Mouse (Mus musculus): ENCODE measurements around the gene Rsu1.

Rsu1 gene

DNA sequence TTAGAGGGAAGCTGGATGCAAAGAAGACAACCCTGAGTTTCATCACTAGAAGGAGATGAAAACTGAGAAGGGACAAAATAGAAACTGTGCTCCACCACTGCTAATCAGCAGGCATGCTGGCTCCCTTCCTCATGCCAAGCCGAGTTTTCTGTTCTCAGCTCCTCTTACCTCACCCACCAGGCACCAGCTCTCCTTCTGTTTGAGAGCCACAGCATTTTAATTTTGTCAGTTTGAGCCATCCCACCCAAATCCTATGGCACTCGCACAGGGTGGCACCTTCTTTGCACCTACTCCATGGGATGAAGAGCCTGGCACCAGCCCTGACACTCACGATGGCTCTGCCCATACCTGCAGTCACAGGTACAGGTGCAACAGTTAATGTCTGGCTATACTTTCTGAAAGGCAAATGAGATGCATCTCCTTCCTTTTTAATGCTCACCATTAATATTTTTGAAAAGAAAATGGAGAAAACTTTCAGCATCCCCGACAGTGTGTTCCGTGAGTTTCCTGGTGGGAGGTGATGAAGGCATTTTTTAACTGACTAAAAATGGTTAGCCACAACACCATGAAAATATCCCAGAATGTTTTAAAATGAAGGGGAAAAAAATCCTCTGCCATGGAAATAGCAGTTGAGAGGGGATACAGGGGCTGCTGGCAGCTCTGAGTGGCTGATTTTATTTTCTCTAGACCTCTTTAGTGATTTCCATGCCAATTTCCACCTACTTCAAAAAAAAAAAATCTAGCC lies 210.6 kb downstream of the Rsu1 start:
- no peak for DNase-seq (ENCODE audit: low read depth, low spot score)

DNA sequence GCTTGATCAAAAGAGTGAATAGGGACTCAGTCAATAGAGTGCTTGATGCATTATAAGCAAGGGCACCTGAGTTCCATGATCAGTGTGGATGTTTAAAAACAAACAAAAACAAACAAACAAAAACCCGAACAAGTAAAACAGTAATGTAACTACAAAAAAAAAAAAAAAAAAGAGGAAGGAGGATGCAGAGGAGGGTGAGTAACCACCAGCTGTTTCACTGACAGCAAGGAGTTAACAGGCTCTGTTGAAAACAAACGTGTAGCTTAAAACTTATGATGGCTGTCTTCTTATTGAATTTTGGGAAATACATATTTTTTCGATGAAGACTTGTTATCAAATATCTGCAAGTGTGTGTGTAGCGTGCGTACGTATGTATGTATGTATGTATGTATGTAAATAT lies 222.6 kb downstream of the Rsu1 start:
- no peak for DNase-seq (ENCODE audit: low read depth, low spot score)

DNA sequence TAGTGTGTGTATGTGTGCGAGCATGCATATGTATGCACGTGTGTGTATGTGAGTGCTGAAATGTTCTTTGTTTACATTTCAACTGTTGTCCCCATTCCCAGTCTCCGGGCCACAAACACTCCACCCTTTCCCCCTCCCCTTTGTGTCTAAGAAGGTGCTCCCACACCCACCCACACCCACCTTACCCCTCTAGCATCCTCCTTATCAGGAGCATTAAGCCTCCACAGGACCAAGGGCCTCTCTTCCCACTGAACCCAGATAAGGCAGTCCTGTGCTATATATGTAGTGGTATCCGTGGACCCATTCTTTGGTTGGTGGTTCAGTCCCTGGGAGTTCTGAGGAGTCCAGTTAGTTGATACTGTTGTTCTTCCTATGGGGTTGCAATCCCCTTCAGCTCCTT lies 226.7 kb downstream of the Rsu1 start:
- no peak for DNase-seq (ENCODE audit: low read depth, low spot score)

DNA sequence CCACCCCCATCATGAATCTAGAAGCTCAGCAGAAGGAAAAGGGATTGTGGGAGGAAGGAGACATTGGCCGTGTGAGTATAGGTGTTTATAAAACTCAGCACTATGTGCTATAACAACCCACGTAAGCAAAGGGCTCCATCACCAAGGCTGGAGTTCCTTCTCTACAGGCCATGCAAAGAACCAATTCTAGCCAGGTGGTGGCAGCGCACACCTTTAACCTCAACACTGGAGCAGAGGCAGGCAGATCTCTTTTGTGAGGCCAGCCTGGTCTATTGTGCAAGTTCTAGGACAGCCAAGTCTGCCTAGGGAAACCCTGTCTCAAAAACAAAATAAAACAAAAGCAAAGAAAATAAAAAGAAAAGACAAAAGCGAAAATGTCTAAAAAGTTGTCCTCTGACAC lies 231.4 kb downstream of the Rsu1 start:
- DNase-seq (ENCODE audit: low read depth, low spot score): peak; percentile 23

DNA sequence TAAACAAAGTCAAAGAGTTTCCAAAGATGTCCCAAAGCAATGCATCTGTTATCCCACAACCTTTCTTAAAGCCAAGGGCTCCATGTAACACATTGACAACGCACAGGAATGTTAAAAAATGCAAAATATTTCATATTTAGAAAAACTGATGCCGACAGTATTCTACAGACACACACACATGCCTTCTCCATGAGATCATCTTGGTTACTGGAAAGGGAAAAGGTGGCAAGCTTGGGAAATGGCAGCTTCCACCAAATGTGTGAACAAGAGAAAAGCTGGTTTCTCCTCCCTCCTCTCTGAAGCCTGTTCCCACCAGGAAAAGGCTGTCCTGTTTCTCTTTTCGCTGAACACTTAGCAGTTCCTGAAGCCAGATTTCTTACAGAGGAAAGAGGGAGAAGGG lies 232.4 kb downstream of the Rsu1 start:
- DNase-seq (ENCODE audit: low read depth, low spot score): no peak
